Mouse (Mus musculus) lung, postnatal 0 days (tissue): ENCODE measurements around the gene Adamtsl2.

ENCODE experiments used
- CTCF ChIP-seq: IDR thresholded peaks from 2 replicates; pipeline ENCODE4 v1.5.1; 2016; ENCODE audit warnings: antibody characterized with exemption, mild to moderate bottlenecking
- EP300 ChIP-seq: IDR thresholded peaks from 2 replicates; pipeline ENCODE4 v1.6.1; 2016; ENCODE audit warnings: antibody characterized with exemption, mild to moderate bottlenecking, control low read depth

GRCm38 (mm10) chr2:27071978-27072377, 7.2 kb upstream of the Adamtsl2 start, which contains the start of gene Mymk:
- TF ChIP-seq CTCF (no peak), EP300 (no peak)
